Mouse (Mus musculus) spleen, adult 2 months (tissue): ENCODE measurements around the gene Pomt1.

Experiments
- CTCF ChIP-seq: fragments of 200-500 bp; IDR thresholded peaks from 2 replicates; pipeline ENCODE4 v1.5.1; 2011; ENCODE audit warnings: mild to moderate bottlenecking, inconsistent platforms; ENCODE audit not compliant: insufficient read depth, insufficient read length, insufficient replicate concordance; ENCODE audit errors: extremely low read depth
- POLR2A ChIP-seq: fragments of 200-500 bp; IDR thresholded peaks from 2 replicates; pipeline ENCODE4 v1.6.1; 2011; ENCODE audit warnings: low read depth, low read length, inconsistent platforms

DNA sequence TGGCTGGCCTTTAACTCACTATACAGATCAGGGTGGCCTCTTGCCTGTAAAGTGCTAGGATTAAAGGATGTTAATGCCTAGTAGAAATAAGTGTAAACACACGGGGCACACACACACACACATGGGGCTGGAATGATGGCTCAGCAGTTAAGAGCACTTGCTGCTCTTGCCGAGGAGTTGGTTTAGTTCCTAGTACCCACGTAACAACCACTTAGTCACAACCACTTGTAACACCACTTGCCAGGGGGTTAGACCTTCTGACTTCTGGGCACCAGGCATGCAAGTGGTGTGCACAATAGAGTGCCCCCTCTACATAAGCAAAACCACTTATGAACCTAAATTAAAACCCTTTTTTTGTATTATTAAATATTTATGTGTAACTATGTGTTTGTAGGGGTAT lies 47.6 kb downstream of the Pomt1 start:
- TF ChIP-seq CTCF (no peak), POLR2A (no peak)
